Mouse (Mus musculus) heart, postnatal 0 days (tissue): Measurements from ENCODE around the gene Rpl4.

ENCODE experiments used
- CTCF ChIP-seq: IDR thresholded peaks from 2 replicates; pipeline ENCODE4 v1.5.1; 2016; ENCODE audit warnings: antibody characterized with exemption, control low read depth, low read depth
- EP300 ChIP-seq: IDR thresholded peaks from 2 replicates; pipeline ENCODE4 v1.6.1; 2016; ENCODE audit warnings: antibody characterized with exemption, low read depth

DNA sequence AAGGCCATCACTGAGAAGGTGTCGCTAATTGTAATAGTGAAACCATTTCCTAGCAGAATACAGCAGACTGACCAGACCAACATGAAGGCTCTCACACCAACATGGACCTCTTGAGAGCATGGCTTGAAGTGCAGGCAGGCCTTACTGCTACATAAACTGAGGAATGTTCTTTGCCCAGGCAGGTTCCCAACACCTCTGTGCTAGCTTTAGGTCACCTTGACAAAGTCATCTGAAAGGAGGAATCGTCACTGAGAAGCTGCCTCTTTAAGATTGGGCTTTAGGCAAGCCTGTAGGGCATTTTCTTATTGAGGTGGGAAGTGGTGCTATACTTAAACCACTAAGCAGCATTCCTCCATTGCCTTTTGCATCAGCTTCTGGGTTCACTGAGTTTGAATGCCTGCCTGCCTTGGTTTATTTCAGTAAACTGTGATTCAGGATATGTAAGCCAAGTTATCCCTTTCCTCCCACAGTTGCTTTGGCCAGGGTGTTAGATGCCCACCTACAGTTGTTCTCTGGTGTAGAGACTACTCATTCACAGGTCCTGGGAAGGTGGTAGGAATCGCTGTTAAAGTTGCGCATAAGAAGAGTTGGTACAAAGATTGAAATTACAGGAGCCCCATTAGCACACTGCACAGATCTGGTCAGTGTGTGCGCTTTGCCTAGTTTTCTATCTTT, 11.1 kb downstream of the Rpl4 start:
- no peak for TF ChIP-seq CTCF
- TF ChIP-seq EP300: no peak
